Mouse (Mus musculus): ENCODE results near the gene Ksr2. TPM values are rescaled to one million over a fixed set of nuclear protein-coding genes. Genes with fewer than 3 reads are reported as not detected.

The Ksr2 gene
- total RNA-seq, 4 experiments from 2014 or later, result 5.9 to 9.6 (median 6.8) TPM

- DNase-seq, result peak; percentile 36
Measured at GRCm38 (mm10) chr5:117696366-117696765, 282.6 kb downstream of the Ksr2 start.

GRCm38 (mm10) chr5:117697589-117697988, 283.8 kb downstream of the Ksr2 start:
- DNase-seq, result no peak

- DNase-seq, result no peak
Measured at GRCm38 (mm10) chr5:117704371-117704770, 290.6 kb downstream of the Ksr2 start.

GRCm38 (mm10) chr5:117706633-117707032, 292.8 kb downstream of the Ksr2 start:
- DNase-seq, result no peak

- no peak for DNase-seq
Measured at GRCm38 (mm10) chr5:117709306-117709705, 295.5 kb downstream of the Ksr2 start.

- DNase-seq, result no peak
Measured at GRCm38 (mm10) chr5:117711636-117712035, 297.8 kb downstream of the Ksr2 start.

- no peak for DNase-seq
Measured at GRCm38 (mm10) chr5:117712207-117712606, 298.4 kb downstream of the Ksr2 start.

- no peak for DNase-seq
Measured at GRCm38 (mm10) chr5:117717120-117717519, 303.3 kb downstream of the Ksr2 start.

GRCm38 (mm10) chr5:117723316-117723715, 309.5 kb downstream of the Ksr2 start:
- no peak for DNase-seq

- peak; percentile 14 for DNase-seq
Measured at GRCm38 (mm10) chr5:117726548-117726947, 312.7 kb downstream of the Ksr2 start.

GRCm38 (mm10) chr5:117727138-117727537, 313.3 kb downstream of the Ksr2 start:
- DNase-seq, result no peak

GRCm38 (mm10) chr5:117731311-117731710, 317.5 kb downstream of the Ksr2 start:
- peak; percentile 64 for DNase-seq

GRCm38 (mm10) chr5:117744654-117745178, 330.9 kb downstream of the Ksr2 start:
- DNase-seq, result no peak

GRCm38 (mm10) chr5:117749353-117749752, 335.6 kb downstream of the Ksr2 start:
- DNase-seq, result no peak

GRCm38 (mm10) chr5:117757696-117758482, 344.1 kb downstream of the Ksr2 start:
- DNase-seq, result no peak

GRCm38 (mm10) chr5:117761181-117761832, 347.5 kb downstream of the Ksr2 start:
- DNase-seq, result no peak

GRCm38 (mm10) chr5:117764496-117764895, 350.7 kb downstream of the Ksr2 start:
- no peak for DNase-seq

- DNase-seq, result no peak
Measured at GRCm38 (mm10) chr5:117779175-117779574, 365.4 kb downstream of the Ksr2 start.

GRCm38 (mm10) chr5:117780681-117781080, 366.9 kb downstream of the Ksr2 start, which contains the start of gene Nos1:
Gene Nos1 (plus strand): TSS chr5:117781032.
- DNase-seq, result no peak

- no peak for DNase-seq
Measured at GRCm38 (mm10) chr5:117781178-117781577, 367.4 kb downstream of the Ksr2 start.

- no peak for DNase-seq
Measured at GRCm38 (mm10) chr5:117790071-117790470, 376.3 kb downstream of the Ksr2 start.

GRCm38 (mm10) chr5:117791875-117792274, 378.1 kb downstream of the Ksr2 start:
- no peak for DNase-seq

GRCm38 (mm10) chr5:117800849-117801248, 387.0 kb downstream of the Ksr2 start:
- DNase-seq, result no peak

Measured in adrenal gland, adult 8-10 months (tissue).